Mouse (Mus musculus) lung, adult 2 months (tissue): ENCODE results near the gene Dimt1.

ENCODE experiments used
- CTCF ChIP-seq: fragments of 200-500 bp; IDR thresholded peaks from 2 replicates; pipeline ENCODE4 v1.5.1; 2011; ENCODE audit warnings: mild to moderate bottlenecking, low read length, control low read depth; ENCODE audit not compliant: insufficient read depth
- POLR2A ChIP-seq: fragments of 200-500 bp; IDR thresholded peaks from 2 replicates; pipeline ENCODE4 v1.6.1; 2011; ENCODE audit warnings: low read depth, mild to moderate bottlenecking, control low read depth, low read length, borderline replicate concordance; ENCODE audit errors: extremely low read depth

GRCm38 (mm10) chr13:106996891-106997290, 50.0 kb downstream of the Dimt1 start:
- no peak for TF ChIP-seq POLR2A
- no peak for TF ChIP-seq CTCF
